Mouse (Mus musculus) adrenal gland (tissue): ENCODE measurements around the gene Samd4b.
"Not testable (repeated sequence)": the region's sequence is repeated elsewhere in the genome, so short reads cannot be mapped to it uniquely, and the experiment has no call there.

Experiments
- intact Hi-C: fragments of 180-260 bp; cut with DNase I; formaldehyde crosslinking; loops from one replicate; pipeline ENCODE4 v1.15.1; 2025

Samd4b gene

GRCm38 (mm10) chr7:28412826-28413225, 185.1 kb downstream of the Samd4b start:
- intact Hi-C loops: no loop called here

DNA sequence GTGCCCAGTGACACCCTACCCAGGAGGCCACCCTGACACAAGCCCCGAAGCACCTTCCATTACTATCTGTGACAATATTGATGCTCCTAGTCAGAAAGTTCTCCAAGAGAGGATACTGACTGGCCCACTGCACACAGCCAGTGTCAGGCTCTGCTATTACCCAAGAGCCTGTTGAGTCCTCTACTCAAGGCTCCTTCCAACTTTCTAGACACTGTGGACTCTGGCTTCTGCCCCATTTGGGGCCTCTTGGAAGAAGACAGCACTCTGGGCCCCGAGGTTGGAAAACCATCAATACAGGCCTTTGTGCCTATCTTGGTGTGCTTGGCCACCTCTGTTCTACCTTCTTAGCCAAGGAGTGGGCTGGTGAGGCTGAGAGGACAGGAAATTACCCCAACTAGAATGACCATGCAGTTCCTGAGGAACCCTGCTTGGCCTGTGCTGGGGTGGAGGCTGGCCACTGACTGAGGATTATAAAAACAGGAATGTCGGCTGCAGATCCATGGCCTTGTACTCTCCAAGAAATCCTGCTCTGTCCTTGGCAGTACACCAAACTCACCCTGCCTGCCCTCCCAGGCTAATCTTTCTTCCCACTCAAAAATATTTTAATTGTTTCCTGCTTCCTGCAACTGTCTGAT, 187.0 kb downstream of the Samd4b start:
- intact Hi-C loops: no loop called here

GRCm38 (mm10) chr7:28401942-28402341, 196.0 kb downstream of the Samd4b start:
- intact Hi-C loops: no loop called here

- intact Hi-C loops: no loop called here
Observed at GRCm38 (mm10) chr7:28401030-28401429, 196.9 kb downstream of the Samd4b start.

GRCm38 (mm10) chr7:28398696-28399340, 199.1 kb downstream of the Samd4b start:
- intact Hi-C loops: no loop called here

DNA sequence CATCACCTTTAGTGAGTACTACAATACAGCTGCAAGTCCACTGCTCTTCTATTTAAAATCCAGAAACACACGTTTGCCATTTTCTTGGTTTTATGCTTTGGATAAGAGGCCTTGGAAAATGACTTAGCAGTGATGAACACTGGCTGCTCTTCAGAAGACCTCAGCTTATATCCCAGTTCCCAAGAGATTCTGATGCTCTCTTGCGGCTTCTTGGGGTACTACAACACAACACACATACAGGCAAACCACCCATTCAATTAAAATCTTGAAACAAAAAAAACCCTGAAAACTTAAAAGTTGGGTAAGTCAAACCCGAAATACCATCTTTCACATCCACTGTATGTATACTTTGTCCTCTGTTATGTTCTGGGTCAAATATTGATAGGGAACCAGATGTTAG, 199.9 kb downstream of the Samd4b start:
- intact Hi-C loops: no loop called here

GRCm38 (mm10) chr7:28395425-28395824, 202.5 kb downstream of the Samd4b start:
- intact Hi-C loops: no loop called here

- intact Hi-C loops: no loop called here
Observed at GRCm38 (mm10) chr7:28393272-28393951, 204.5 kb downstream of the Samd4b start.

- intact Hi-C loops: no loop called here
Observed at GRCm38 (mm10) chr7:28392429-28393271, 205.3 kb downstream of the Samd4b start, which contains the start of the genes Med29 and Paf1. Gene Med29 (minus strand): TSS chr7:28392708. Gene Paf1 (plus strand): TSS chr7:28392951.

GRCm38 (mm10) chr7:28390331-28390730, 207.6 kb downstream of the Samd4b start:
- intact Hi-C loops: no loop called here

DNA sequence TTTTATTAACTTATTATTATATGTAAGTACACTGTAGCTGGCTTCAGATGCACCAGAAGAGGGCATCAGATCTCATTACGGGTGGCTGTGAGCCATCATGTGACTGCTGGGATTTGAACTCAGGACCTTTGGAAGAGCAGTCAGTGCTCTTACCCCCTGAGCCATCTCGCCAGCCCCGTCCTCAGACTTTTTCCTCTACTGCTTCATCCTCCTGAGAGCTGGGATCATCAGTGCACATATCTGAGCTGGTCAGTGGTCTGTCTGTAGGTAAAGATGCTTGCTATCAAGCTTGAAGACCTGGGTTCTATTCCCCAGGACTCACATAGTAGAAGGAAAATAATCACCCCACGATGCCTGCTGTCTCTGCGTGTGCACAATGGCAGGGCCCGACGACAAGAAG, 210.6 kb downstream of the Samd4b start:
- intact Hi-C loops: not testable (repeated sequence)

DNA sequence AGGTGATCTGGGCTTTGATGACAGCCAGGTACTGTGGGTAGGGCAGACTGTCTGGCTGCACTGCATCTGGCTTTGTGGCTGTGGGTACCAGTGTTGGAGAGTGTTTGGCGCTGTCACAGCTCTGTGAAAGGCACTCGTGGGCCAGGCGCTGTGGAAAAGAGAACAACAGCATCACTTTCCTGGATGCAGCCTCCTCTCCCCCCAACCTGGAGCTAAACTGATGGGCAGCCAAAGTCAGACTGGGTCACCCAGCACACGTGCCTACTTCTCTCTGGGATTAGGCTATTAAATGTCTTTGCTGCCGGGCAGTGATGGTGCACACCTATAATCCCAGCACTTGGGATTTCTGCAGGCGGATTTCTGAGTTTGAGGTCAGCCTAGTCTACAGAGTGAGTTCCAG, 211.1 kb downstream of the Samd4b start:
- intact Hi-C loops: loop anchor here (1.0 kb wide), 1 partner anchor 14 kb away; no protein-coding TSS in a partner anchor

DNA sequence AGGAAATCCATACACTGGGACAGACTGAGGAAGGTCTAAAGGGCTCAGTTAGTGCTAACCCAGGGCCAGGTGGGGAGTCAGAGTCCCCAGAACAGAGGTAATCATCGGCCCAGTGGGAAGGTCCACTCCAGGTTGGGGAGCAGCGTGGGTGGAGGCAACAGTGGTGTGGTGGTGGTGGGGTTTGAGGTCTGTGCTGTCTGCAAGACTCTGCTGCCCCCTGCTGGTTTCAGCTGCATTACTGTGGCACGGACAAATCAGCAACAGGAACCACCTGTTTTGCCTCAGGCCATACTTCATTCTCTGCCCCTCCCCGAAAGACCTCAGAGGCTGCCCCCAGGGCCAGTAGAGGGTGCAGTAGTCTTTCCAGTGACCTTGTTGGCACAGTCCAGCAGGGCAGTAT, 211.5 kb downstream of the Samd4b start:
- intact Hi-C loops: loop anchor here (1.0 kb wide), 1 partner anchor 13 kb away; no protein-coding TSS in a partner anchor

DNA sequence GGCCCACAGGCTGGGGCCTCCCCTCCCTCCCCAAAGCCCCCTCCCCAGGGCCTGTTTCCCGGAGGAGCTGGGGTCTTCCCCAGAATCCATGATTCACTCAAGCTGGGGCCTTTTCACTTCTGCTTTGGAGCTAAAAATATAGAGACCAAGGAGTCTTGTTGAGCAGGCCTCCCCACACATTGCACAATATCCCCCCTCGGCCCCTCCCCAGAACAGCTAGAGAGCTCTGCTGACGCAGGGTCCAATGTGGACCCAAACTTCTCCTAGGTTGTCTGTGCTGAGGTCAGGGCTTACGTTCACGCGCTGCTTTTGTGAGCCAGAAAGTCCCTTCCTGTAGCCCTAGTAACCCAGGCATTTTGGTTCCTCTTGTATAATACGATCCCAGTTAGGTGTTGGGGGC, 211.9 kb downstream of the Samd4b start:
- intact Hi-C loops: loop anchor here (1.0 kb wide), 1 partner anchor 13 kb away; no protein-coding TSS in a partner anchor

- intact Hi-C loops: no loop called here
Observed at GRCm38 (mm10) chr7:28385196-28385595, 212.7 kb downstream of the Samd4b start.

- intact Hi-C loops: no loop called here
Observed at GRCm38 (mm10) chr7:28384162-28384561, 213.8 kb downstream of the Samd4b start.

- intact Hi-C loops: no loop called here
Observed at GRCm38 (mm10) chr7:28383606-28384005, 214.3 kb downstream of the Samd4b start.

- intact Hi-C loops: no loop called here
Observed at GRCm38 (mm10) chr7:28382981-28383396, 215.0 kb downstream of the Samd4b start.

DNA sequence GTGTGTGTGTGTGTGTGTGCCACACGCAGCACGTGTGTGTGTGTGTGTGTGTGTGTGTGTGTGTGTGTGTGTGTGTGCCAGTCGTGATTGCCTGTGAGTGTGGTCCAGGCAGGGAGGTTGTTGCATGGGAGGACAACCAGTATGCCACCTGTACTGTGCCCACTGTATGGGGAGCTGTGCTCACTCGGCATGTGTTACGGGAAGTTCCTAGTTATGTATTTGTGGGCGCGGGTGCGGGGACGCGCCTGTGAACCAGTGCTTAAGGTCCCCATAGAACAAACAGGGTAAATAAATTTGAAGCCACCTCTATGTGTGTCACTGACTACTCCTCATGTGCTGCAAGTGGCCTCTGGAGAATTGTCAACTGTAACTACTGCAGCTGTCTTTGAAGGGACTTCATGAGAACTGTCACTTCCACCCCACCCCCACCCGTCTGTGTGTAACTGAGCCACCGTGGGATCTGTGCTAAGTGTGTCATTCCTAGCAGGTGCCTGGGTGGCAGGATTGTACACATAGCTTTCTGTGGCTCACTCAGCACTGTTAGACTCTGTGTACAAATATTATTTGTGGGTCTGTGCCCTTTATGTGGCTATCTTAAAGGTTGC, 215.5 kb downstream of the Samd4b start:
- intact Hi-C loops: no loop called here

GRCm38 (mm10) chr7:28381938-28382337, 216.0 kb downstream of the Samd4b start:
- intact Hi-C loops: no loop called here
